Mouse (Mus musculus) brain, embryonic 14.5 days (tissue): ENCODE data around the gene Blnk. TPM values are rescaled to one million over a fixed set of nuclear protein-coding genes. Genes with fewer than 3 reads are reported as not detected.

Source experiments
- DNase-seq: peaks from one replicate; pipeline ENCODE4 v3.0.0-alpha.2; 2011; ENCODE audit warnings: low read depth
- CTCF ChIP-seq: fragments of 200-500 bp; IDR thresholded peaks from 2 replicates; pipeline ENCODE4 v1.5.1; 2012; ENCODE audit warnings: inconsistent platforms, mild to moderate bottlenecking, moderate library complexity, borderline replicate concordance; ENCODE audit not compliant: insufficient read depth, insufficient read length; ENCODE audit errors: extremely low read depth
- POLR2A ChIP-seq: fragments of 200-500 bp; IDR thresholded peaks from 2 replicates; pipeline ENCODE4 v1.6.1; 2012; ENCODE audit warnings: mild to moderate bottlenecking, inconsistent platforms, borderline replicate concordance; ENCODE audit not compliant: poor library complexity, insufficient read depth, insufficient read length, severe bottlenecking; ENCODE audit errors: extremely low read depth
- polyA plus RNA-seq: library from polyadenylated mRNA; depleted of rRNA; stranded (reverse); fragments of >200 nt; gene quantifications from 2 replicates; pipeline ENCODE4 v1.2.3, GENCODE M21; 2012

Gene Blnk
- polyA plus RNA-seq, 1 experiment, result 0.53 TPM

DNA sequence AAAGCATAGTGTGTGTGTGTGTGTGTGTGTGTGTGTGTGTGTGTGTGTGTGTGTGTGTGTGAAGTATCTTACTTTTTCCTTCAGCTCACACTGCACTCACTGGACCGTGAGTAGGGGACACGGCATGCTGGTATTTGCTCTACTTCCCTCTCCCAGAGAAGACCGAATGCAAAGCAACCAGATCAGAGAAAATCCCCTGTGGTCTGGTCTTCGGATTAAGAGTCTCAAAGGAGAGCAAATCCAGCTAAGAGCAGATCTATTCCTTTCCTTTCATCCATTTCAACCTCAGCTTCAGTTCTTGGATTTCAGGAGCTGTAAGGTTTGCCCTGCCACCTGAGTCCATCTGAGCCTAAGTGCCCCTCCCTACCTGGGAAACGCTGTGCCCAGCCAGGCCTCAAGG is 16.3 kb downstream of the Blnk start:
- no peak for DNase-seq
- TF ChIP-seq CTCF, result no peak
- no peak for TF ChIP-seq POLR2A

DNA sequence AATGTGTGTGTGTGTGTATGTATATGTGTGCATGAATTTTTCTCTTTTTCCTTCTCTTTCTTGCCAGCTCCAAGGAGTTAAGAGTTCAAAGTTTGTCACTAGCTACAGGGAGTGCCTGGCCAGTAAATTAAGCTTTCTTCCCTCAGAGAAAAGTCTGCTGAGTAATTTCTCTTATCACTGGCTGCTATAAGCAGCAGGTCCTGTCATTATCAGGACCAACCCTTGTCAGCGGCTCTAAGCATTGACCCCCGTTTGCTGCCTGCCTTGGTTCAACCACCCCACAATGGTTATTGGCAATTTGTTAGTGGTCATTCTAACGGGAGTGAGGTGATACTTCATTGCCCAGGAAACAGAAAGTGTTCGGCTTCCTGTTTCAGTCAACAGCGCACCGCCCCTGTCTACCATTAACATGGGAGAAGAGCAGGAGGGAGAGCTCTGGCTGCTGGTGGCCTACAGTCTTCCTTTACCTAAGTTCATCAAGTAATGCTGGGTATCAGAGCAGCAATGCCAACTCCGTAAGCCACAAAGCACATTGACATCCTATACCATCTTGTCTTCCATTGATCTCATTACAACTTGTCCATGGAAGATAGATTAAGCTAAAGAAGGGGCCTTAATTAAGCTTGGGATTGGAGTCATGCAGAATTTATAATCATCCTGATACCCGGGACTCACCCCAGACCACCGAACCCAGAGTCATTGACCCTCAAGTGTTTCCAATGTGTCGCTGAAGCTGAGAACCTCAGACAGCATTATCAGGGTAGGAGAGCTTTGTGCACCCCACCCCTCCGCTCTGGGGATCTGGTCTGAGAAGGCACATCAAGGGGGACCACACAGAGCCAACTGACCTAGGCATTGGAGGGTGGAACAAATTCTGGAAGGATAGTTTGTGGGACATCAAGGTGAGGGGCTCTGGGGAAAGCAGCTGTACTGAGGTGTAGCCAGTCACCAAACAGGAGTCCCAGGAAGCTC is 17.1 kb downstream of the Blnk start:
- DNase-seq, result no peak
- no peak for TF ChIP-seq POLR2A
- TF ChIP-seq CTCF, result no peak

DNA sequence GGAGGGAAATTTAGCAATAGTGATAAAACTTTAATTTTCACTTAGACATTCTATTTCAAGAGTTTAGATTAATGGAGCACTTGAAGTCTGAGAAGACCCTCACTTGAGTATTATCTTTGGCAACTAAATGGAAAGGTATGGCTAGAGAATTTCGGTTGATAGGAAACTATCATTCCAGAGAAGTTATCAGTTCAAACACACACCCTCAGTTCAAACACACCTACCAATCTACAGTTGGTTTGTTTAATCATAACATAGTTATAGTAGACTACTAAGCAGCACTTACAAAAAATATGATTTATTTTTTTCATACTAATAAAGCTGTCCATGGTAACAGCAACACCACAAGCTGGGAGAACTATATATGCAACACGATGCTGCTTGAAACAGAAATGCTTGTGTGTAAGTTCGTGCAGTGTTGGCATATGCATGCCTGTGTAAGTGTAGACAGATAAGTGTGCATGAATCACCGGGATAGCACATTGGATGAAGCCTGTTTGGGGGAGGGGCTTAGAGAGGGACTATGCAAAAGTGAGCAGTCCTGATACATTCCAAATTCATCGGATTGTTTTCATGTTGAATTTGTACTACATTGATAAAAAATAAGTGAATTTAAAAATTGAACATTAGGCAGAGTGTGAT is 22.9 kb downstream of the Blnk start:
- DNase-seq, result no peak
- TF ChIP-seq POLR2A, result no peak
- no peak for TF ChIP-seq CTCF

DNA sequence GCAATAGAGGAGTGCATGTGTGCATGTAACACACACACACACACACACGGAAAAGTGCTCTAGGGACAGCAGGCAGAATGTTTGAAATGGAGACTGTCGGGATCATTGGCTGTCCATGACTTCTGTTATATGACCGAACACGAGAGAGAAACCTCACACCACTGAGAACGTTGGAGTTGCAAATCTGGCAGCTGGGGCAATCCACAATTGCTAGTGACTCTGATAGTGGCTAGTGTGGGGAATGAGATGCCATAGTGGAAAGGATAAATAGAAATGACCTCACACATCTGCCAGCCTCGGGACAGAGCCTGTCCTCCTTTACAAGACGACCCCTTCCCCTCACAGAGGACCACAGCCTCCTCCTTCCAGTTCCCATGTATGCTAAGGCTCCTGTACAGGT is 23.6 kb downstream of the Blnk start:
- TF ChIP-seq POLR2A (no peak), CTCF (no peak)
- no peak for DNase-seq

DNA sequence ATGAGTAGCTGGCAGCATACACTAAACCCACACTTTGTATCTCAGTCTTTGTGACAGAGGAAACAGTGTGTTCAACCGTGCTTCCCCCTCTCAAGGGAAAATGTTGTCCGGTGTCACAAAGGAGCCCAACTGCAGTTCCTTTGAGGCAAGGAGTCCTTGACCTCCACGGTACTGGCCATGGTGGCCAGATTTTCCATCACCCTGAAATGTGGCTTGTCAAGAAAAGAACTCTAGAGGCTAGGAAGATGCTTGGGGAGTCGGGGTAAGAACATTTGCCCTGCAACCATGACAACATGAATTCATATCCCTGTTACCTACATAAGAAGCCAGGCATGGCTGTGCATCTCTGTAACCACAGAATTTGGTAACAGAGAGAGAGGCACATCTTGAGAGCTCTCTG is 24.0 kb downstream of the Blnk start:
- TF ChIP-seq POLR2A, result no peak
- TF ChIP-seq CTCF, result no peak
- no peak for DNase-seq

DNA sequence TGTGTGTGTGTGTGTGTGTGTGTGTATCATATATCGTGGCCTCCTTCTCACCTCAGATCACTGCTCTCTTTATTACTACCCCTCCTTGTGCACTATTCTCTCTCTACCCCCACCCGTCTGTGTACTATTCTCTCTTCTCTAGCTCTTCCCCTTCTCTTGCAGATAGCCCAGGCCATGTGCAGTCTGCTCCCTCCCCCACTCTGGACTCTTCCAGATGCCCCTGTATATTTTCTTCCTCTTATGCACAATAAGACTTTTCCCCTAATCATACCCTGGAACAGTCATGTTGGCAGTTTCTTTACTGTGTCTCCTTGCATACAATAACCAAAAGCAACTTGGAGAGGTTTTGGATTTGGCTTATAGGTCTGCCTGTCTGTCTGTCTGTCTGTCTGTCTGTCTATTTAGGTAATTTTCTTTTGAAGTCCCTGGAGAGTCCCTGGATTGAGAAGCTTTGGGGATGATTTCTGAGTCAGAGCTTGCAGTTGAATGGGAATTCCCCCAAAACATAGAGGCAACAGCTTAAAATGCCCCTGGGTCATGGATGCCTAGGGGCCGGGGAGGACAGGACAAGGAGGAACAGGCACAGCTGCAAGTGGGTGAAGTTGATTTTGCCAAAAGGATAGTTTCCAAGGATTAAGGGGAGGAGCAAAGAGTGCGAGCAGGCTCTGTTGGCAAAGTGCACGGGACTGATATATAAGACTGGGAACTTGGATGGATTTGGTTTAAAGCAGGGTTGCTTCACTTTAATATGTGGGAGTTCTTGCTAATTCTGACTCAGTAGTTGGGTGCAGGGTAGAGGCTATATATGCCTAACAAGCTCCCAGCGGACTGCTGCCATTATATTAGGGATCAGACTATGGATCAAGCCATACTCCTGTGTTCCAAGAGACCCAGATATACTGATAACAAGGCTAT is 29.1 kb downstream of the Blnk start:
- TF ChIP-seq CTCF (no peak), POLR2A (no peak)

DNA sequence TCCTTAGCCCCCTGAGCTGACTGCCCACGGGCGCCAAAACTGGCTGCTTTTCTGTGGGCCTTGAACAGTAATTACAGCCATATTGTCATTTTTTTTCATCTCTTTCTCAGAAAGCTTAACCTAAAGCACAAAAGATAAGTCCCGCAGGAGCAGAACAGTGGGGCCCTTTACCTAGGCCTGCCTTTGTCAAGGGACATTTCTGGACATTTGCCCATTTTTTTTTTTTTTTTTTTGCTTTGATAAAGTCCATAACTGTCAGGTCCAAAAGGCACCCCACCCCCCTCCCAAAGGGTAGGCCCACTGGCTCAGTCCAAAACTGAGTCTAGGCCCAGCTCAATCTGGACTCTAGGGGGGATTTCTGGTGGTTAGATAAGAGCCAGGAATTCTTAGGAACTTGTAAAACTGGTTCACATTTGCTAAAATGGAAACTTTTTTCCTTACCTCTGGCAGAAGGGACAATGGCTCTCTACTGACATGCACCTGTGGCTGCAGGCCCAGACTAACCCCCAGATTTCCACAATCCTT is 29.9 kb downstream of the Blnk start:
- TF ChIP-seq CTCF (no peak), POLR2A (no peak)
- peak; percentile 2 for DNase-seq

More for the DNA sequence above, 29.1 kb downstream of the Blnk start:
- no peak for DNase-seq

DNA sequence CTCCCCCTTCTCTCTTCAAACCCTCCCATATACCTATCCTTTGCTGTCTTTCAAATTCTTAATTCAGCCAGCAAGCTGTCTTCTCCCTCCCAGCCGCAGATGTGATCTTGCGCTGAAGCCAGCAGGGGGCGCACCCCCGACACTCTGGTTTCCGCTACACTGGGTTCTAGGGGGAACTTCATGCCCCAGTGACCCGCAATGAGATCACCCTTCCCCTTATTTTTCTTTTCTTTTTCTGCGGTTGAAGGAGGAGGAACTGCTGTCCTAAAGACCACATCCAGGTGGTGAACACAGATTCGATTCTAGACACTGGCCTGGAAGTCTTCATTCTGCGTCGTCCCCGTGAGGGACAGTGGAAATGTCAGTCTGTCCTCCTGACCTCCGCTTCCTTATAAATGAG is 31.3 kb downstream of the Blnk start:
- peak; percentile 74 for TF ChIP-seq CTCF
- TF ChIP-seq POLR2A, result no peak
- peak; percentile 21 for DNase-seq

DNA sequence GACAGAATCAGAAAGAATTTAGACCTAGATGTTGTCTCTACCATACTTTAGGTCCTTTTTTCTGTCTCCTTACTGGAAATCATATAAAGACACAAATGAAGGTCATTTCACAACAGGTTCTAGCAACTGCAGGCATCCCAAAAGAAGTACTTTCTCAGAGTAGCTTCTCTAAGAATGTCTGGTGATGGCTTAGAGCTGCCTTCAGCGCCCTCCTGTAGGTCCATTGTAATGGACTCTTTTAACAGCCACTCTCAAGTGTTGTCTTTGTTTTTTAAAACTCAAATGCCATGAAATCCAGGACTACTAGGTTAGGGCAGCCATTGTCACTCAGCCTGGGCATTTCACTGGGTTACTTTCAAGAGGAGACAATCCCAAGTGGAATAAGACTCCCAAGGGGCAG is 35.4 kb downstream of the Blnk start:
- TF ChIP-seq POLR2A (no peak), CTCF (no peak)

DNA sequence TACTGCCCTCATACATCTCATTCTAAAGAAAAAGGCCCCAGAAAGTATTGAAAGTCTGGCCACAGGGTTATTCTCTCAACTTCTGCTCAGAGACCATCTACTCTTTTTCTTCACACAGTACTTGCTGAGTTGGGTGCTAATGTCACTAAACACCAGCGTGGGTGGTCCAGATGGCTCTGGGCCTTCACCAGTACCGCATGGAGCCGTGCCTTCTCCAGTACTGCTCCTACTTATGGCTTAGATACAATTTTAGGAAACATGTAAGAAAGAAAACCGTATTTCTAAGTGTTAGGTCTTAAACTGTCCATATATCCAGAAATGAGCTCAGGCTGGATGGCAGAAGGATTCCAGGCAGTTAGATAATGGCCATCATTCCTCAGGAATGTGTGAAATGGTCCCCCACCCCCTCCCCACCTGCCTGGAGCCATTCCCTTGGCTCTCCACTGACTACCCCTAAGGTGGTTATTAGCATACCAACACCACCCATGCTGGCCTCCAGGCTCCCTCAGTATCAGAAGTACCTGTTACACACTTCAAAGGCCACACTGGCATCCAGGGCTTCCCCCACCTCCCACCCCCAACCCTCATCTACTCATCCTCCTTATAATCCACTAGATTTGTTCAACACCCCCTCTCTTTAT is 47.3 kb downstream of the Blnk start:
- TF ChIP-seq POLR2A (no peak), CTCF (no peak)

More for the DNA sequence above, 35.4 kb downstream of the Blnk start:
- DNase-seq, result no peak

More for the DNA sequence above, 47.3 kb downstream of the Blnk start:
- no peak for DNase-seq
